26 mouse cellular contexts compared by ENCODE assay signal in the genomic region with DNA sequence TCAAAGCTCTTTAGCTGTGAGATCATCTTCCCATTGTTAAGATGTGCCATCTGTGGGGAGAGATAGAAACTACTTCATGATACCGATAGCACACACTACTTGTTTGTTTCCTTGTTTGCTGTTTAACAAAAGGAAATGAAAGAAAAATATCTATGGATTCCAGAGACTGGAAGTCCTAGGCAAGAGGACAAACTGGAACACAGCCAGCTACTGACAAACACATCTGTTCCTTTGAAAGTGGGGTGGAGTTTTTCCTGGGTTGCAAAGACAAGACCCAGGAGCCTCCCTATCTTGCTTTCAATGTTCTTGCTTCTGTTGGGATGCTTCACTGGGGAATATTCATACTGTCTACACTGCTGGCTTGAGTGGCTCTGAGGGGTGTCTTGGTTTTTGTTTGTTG. TPM values are rescaled to one million over a fixed set of nuclear protein-coding genes. Genes with fewer than 3 reads are reported as not detected.
DNase-seq lines count a peak whose midpoint lies in the region; ATAC-seq and TF ChIP-seq lines count a peak whose summit lies in the region.
"Had no signal": no experiment of that assay in that cellular context is flagged by ENCODE, and none has a peak within 500 bp of the region (broad histone marks: within the 10 kb centered on the region; RNA-seq: fewer than 3 reads in every experiment).

No protein-coding gene starts in this region.

- no peak for ATAC-seq in liver, embryonic 15.5 days (ENCODE audit: insufficient read depth)
- no peak for ATAC-seq in limb, embryonic 15.5 days (ENCODE audit: insufficient number of reproducible peaks, low FRiP score, low TSS enrichment, low read depth)
- ATAC-seq in midbrain, embryonic 15.5 days (replicated peaks): no peak
- ATAC-seq: activated CD4-positive, CD25-positive, alpha-beta regulatory T cell, adult 4 months; CD4-positive, CD25-positive, alpha-beta regulatory T cell, adult 4 months; forebrain, embryonic 14.5 days; hindbrain, postnatal 0 days had no signal

- peak; percentile 16 for DNase-seq in kidney, postnatal 10 days
- no peak for DNase-seq in kidney, postnatal 25 days
- DNase-seq in liver (no peak), MEL (ENCODE audit: low read depth, low spot score) (peak; percentile 59)
- DNase-seq: adrenal gland, adult 8-10 months; adrenal gland, postnatal 25 days; cerebellum, adult 11-12 months; cerebellum, adult 8-10 months; cerebellum, postnatal 10 days; cerebellum, postnatal 36 days; embryo, embryonic 11 days; gastrocnemius, postnatal 25 days; heart, adult 18-20 months; heart, postnatal 10 days; heart, postnatal 4 days had no signal

- peaks cover 1% of the 10 kb centered on the region; the same call in 1 of the 2 replicates for H3K79me2 ChIP-seq in MEL (ENCODE audit: control insufficient read depth, insufficient read depth, low read length, poor library complexity)

- TF ChIP-seq CTCF in MEL (IDR thresholded peaks at IDR 0.05 in 2 of 3, conservative IDR thresholded peaks at IDR 0.05 in 1 of 3; ENCODE audit: control insufficient read depth in 1 of 3, insufficient read depth in 1 of 3, low read depth in 2 of 3, low read length in 3 of 3, poor library complexity in 1 of 3, severe bottlenecking in 1 of 3): no peak

- H3K27me3 ChIP-seq in liver, embryonic 15.5 days: peaks cover 22% of the 10 kb centered on the region
- H3K27me3 ChIP-seq in MEL (ENCODE audit: control insufficient read depth in 1 of 2, insufficient read depth in 2 of 2, low read length in 2 of 2): no peaks in the 10 kb centered on the region
- H3K27me3 ChIP-seq in limb, embryonic 15.5 days: peaks cover 17% of the 10 kb centered on the region; the same call in 1 of the 2 replicates
- no peaks in the 10 kb centered on the region for H3K27me3 ChIP-seq in midbrain, embryonic 15.5 days (replicated peaks)

- TF ChIP-seq POLR2A in MEL (IDR thresholded peaks at IDR 0.05; ENCODE audit: control insufficient read depth in 1 of 2, insufficient read depth in 1 of 2, low read depth in 1 of 2, low read length in 2 of 2, poor library complexity in 1 of 2): no peak

- no peak for TF ChIP-seq RAD21 in MEL (IDR thresholded peaks at IDR 0.05; ENCODE audit: low read depth, low read length)

- 28% methylated on average over 1 of the region's 1 CpGs for WGBS in liver, embryonic 15.5 days (ENCODE audit: insufficient replicate concordance)
- 64% methylated on average over 1 of the region's 1 CpGs for WGBS in limb, embryonic 15.5 days
- WGBS in midbrain, embryonic 15.5 days: 77% methylated on average over 1 of the region's 1 CpGs

- 0 out of 2 replicates have a peak overlapping the region, but pooled peaks have one; percentile 19 for H3K27ac ChIP-seq in liver, embryonic 15.5 days (replicated peaks)
- no peak overlapping the region for H3K27ac ChIP-seq in MEL (ENCODE audit: control insufficient read depth, low read depth, low read length)
- H3K27ac ChIP-seq in limb, embryonic 15.5 days: 0 out of 2 replicates have a peak overlapping the region, but pooled peaks have one; percentile 4
- H3K27ac ChIP-seq in midbrain, embryonic 15.5 days: no peak overlapping the region
- H3K27ac ChIP-seq: heart, embryonic 15.5 days; hindbrain, embryonic 14.5 days; hindbrain, postnatal 0 days had no signal

- no peak overlapping the region for H3K4me2 ChIP-seq in liver, embryonic 15.5 days
- H3K4me2 ChIP-seq in limb, embryonic 15.5 days: no peak overlapping the region
- H3K4me2 ChIP-seq in midbrain, embryonic 15.5 days: no peak overlapping the region
- H3K4me2 ChIP-seq: heart, embryonic 12.5 days; heart, embryonic 15.5 days; hindbrain, embryonic 14.5 days had no signal

- peaks cover 53% of the 10 kb centered on the region for H3K4me1 ChIP-seq in liver, embryonic 15.5 days (replicated peaks)
- peaks cover 19 to 25% of the 10 kb centered on the region in 2 experiments for H3K4me1 ChIP-seq in MEL (ENCODE audit: control insufficient read depth in 1 of 2, insufficient read depth in 2 of 2, low read length in 2 of 2)
- peaks cover 14% of the 10 kb centered on the region for H3K4me1 ChIP-seq in limb, embryonic 15.5 days
- no peaks in the 10 kb centered on the region for H3K4me1 ChIP-seq in midbrain, embryonic 15.5 days

- H3K36me3 ChIP-seq in liver, embryonic 15.5 days (replicated peaks): no peaks in the 10 kb centered on the region
- H3K36me3 ChIP-seq in MEL (ENCODE audit: control insufficient read depth in 1 of 2, insufficient read depth in 2 of 2, low read length in 2 of 2): peaks cover 0 to 36% of the 10 kb centered on the region in 2 experiments; a peak in 2 of 4 replicates
- H3K36me3 ChIP-seq in limb, embryonic 15.5 days: no peaks in the 10 kb centered on the region
- H3K36me3 ChIP-seq in midbrain, embryonic 15.5 days (replicated peaks): no peaks in the 10 kb centered on the region
- H3K36me3 ChIP-seq: heart, embryonic 12.5 days; heart, embryonic 15.5 days had no signal

- H3K9ac ChIP-seq in liver, embryonic 15.5 days: no peak overlapping the region
- H3K9ac ChIP-seq in MEL (ENCODE audit: control insufficient read depth, low read depth, low read length, poor library complexity, severe bottlenecking): no peak overlapping the region
- no peak overlapping the region for H3K9ac ChIP-seq in limb, embryonic 15.5 days
- H3K9ac ChIP-seq in midbrain, embryonic 15.5 days: no peak overlapping the region
- H3K9ac ChIP-seq: heart, embryonic 12.5 days; heart, embryonic 15.5 days; hindbrain, embryonic 14.5 days had no signal

- H3K4me3 ChIP-seq in liver, embryonic 15.5 days (replicated peaks): no peak overlapping the region
- H3K4me3 ChIP-seq in MEL (ENCODE audit: control insufficient read depth in 1 of 2, insufficient read depth in 1 of 2, low read depth in 2 of 2, low read length in 2 of 2): no peak overlapping the region
- H3K4me3 ChIP-seq in limb, embryonic 15.5 days: no peak overlapping the region
- H3K4me3 ChIP-seq in midbrain, embryonic 15.5 days: no peak overlapping the region
- H3K4me3 ChIP-seq: heart, embryonic 12.5 days; heart, embryonic 15.5 days had no signal

- H3K9me3 ChIP-seq in liver, embryonic 15.5 days (replicated peaks): no peaks in the 10 kb centered on the region
- H3K9me3 ChIP-seq in MEL (replicated peaks; ENCODE audit: insufficient read depth, low read length): no peaks in the 10 kb centered on the region
- no peaks in the 10 kb centered on the region for H3K9me3 ChIP-seq in limb, embryonic 15.5 days
- H3K9me3 ChIP-seq in midbrain, embryonic 15.5 days: no peaks in the 10 kb centered on the region
- H3K9me3 ChIP-seq: heart, embryonic 12.5 days; heart, embryonic 15.5 days had no signal

- peak; percentile 43 for TF ChIP-seq EP300 in MEL (IDR thresholded peaks at IDR 0.05; ENCODE audit: low read depth in 1 of 2, low read length in 2 of 2)

TF ChIP-seq in MEL, 35 proteins besides CTCF, POLR2A, EP300 and RAD21:
- TF ChIP-seq ETS1 (IDR thresholded peaks at IDR 0.05; ENCODE audit: low read depth, low read length): peak; percentile 38
- TF ChIP-seq ZNF384 (IDR thresholded peaks at IDR 0.05; ENCODE audit: low read depth, low read length): no peak

RNA-seq across cellular contexts. Expression of a gene that starts 5.4 kb away (rescaled TPM):
- 0.92 and 0.98 TPM in 2 replicates for polyA plus RNA-seq in liver, embryonic 15.5 days (2015; fragmentation: Nextera tagmentation; extraction: Ambion mirVana)
- 0.85 and 0.98 TPM in 2 replicates for total RNA-seq in MEL (2012; rRNA removed)
- polyA plus RNA-seq in MEL (2012; ENCODE audit: insufficient read depth in 1 of 2, insufficient read length in 2 of 2, low read depth in 1 of 2, low replicate concordance in 2 of 2, missing spikeins in 1 of 2): 1 to 10 TPM in 1 of 2 experiments, not detected in 1; 1.1 TPM
- 1.2 and 2.2 TPM in 2 replicates for polyA plus RNA-seq in limb, embryonic 15.5 days (2015; fragmentation: Nextera tagmentation; extraction: Ambion mirVana)
- 3.8 TPM in 2 replicates for polyA plus RNA-seq in midbrain, embryonic 15.5 days (2015; fragmentation: Nextera tagmentation; extraction: Ambion mirVana)
- total RNA-seq: gastrocnemius, adult 8-10 months; gastrocnemius, postnatal 25 days had no signal
- polyA plus RNA-seq: activated CD4-positive, CD25-positive, alpha-beta regulatory T cell, adult 4 months; CD4-positive, CD25-positive, alpha-beta regulatory T cell, adult 4 months had no signal

Comparison
In these comparisons a context has a peak if more than half of its experiments do, and no peak if none do; other contexts are left out.
1. DNase-seq: peak in kidney, postnatal 10 days (single experiment) and MEL (single experiment); none in kidney, postnatal 25 days (0 of 2) and liver (single experiment).
2. H3K27ac ChIP-seq: peak in liver, embryonic 15.5 days (single experiment) and limb, embryonic 15.5 days (single experiment); none in MEL (single experiment) and midbrain, embryonic 15.5 days (single experiment).